ENCODE assay signal across 26 mouse cellular contexts in genomic region chr17:60267247-60268216, GRCm38 (mm10).
DNase-seq lines count a peak whose midpoint lies in the region; ATAC-seq lines count a peak whose summit lies in the region.
"Had no signal": no experiment of that assay in that cellular context is flagged by ENCODE, and none has a peak within 500 bp of the region (broad histone marks: within the 10 kb centered on the region; RNA-seq: fewer than 3 reads in every experiment).

No protein-coding gene starts in this region.

- WGBS in embryonic facial prominence, embryonic 11.5 days: 48% methylated on average over 12 of the region's 12 CpGs
- 51% methylated on average over 12 of the region's 12 CpGs for WGBS in embryonic facial prominence, embryonic 10.5 days
- WGBS in midbrain, embryonic 14.5 days: 75% methylated on average over 12 of the region's 12 CpGs
- 80% methylated on average over 12 of the region's 12 CpGs for WGBS in midbrain, embryonic 11.5 days
- 61% methylated on average over 12 of the region's 12 CpGs for WGBS in midbrain, embryonic 15.5 days

- no peak overlapping the region for H3K27ac ChIP-seq in embryonic facial prominence, embryonic 11.5 days (replicated peaks; ENCODE audit: low read depth, low read length)
- no peak overlapping the region for H3K27ac ChIP-seq in embryonic facial prominence, embryonic 10.5 days (replicated peaks)
- no peak overlapping the region for H3K27ac ChIP-seq in midbrain, embryonic 14.5 days (replicated peaks; ENCODE audit: low read depth, low read length)
- no peak overlapping the region for H3K27ac ChIP-seq in midbrain, embryonic 11.5 days (ENCODE audit: low read depth, low read length)
- H3K27ac ChIP-seq in midbrain, embryonic 15.5 days: no peak overlapping the region
- H3K27ac ChIP-seq: layer of hippocampus, adult 2 months; limb, embryonic 13.5 days; liver, embryonic 13.5 days; lung, embryonic 15.5 days; stomach, embryonic 15.5 days had no signal

- H3K4me1 ChIP-seq in embryonic facial prominence, embryonic 11.5 days (ENCODE audit: control insufficient read depth, insufficient read depth, low read length): no peaks in the 10 kb centered on the region
- 0 out of 2 replicates have a peak, but pooled peaks cover 5% of the 10 kb centered on the region for H3K4me1 ChIP-seq in embryonic facial prominence, embryonic 10.5 days
- no peaks in the 10 kb centered on the region for H3K4me1 ChIP-seq in midbrain, embryonic 14.5 days (ENCODE audit: control insufficient read depth, insufficient read depth, low read length)
- H3K4me1 ChIP-seq in midbrain, embryonic 11.5 days (ENCODE audit: control insufficient read depth, insufficient read depth, low read length): no peaks in the 10 kb centered on the region
- no peaks in the 10 kb centered on the region for H3K4me1 ChIP-seq in midbrain, embryonic 15.5 days
- H3K4me1 ChIP-seq: limb, embryonic 13.5 days; liver, embryonic 13.5 days; lung, embryonic 15.5 days; stomach, embryonic 15.5 days had no signal

- no peak overlapping the region for H3K4me2 ChIP-seq in embryonic facial prominence, embryonic 11.5 days (ENCODE audit: low read depth, low read length)
- H3K4me2 ChIP-seq in midbrain, embryonic 14.5 days (ENCODE audit: low read length): no peak overlapping the region
- no peak overlapping the region for H3K4me2 ChIP-seq in midbrain, embryonic 11.5 days
- no peak overlapping the region for H3K4me2 ChIP-seq in midbrain, embryonic 15.5 days
- H3K4me2 ChIP-seq: heart, embryonic 11.5 days; limb, embryonic 13.5 days; liver, embryonic 13.5 days; lung, embryonic 15.5 days; stomach, embryonic 15.5 days had no signal

- no peak overlapping the region for H3K9ac ChIP-seq in embryonic facial prominence, embryonic 11.5 days (replicated peaks; ENCODE audit: low read length)
- no peak overlapping the region for H3K9ac ChIP-seq in midbrain, embryonic 14.5 days (replicated peaks; ENCODE audit: low read length)
- no peak overlapping the region for H3K9ac ChIP-seq in midbrain, embryonic 11.5 days (ENCODE audit: low read length)
- no peak overlapping the region for H3K9ac ChIP-seq in midbrain, embryonic 15.5 days
- H3K9ac ChIP-seq: limb, embryonic 13.5 days; liver, embryonic 13.5 days; lung, embryonic 15.5 days; stomach, embryonic 15.5 days had no signal

- H3K36me3 ChIP-seq in embryonic facial prominence, embryonic 11.5 days (replicated peaks; ENCODE audit: control insufficient read depth, insufficient read depth, low read depth, low read length): no peaks in the 10 kb centered on the region
- no peaks in the 10 kb centered on the region for H3K36me3 ChIP-seq in embryonic facial prominence, embryonic 10.5 days (replicated peaks)
- H3K36me3 ChIP-seq in midbrain, embryonic 14.5 days (ENCODE audit: control insufficient read depth, insufficient read depth, low read length): no peaks in the 10 kb centered on the region
- no peaks in the 10 kb centered on the region for H3K36me3 ChIP-seq in midbrain, embryonic 11.5 days (ENCODE audit: control insufficient read depth, insufficient read depth, low read length)
- H3K36me3 ChIP-seq in midbrain, embryonic 15.5 days (replicated peaks): no peaks in the 10 kb centered on the region
- H3K36me3 ChIP-seq: limb, embryonic 13.5 days; liver, embryonic 13.5 days; lung, embryonic 15.5 days; stomach, embryonic 15.5 days had no signal

- H3K9me3 ChIP-seq in embryonic facial prominence, embryonic 11.5 days (replicated peaks; ENCODE audit: control insufficient read depth, low read length): no peaks in the 10 kb centered on the region
- no peaks in the 10 kb centered on the region for H3K9me3 ChIP-seq in embryonic facial prominence, embryonic 10.5 days
- no peaks in the 10 kb centered on the region for H3K9me3 ChIP-seq in midbrain, embryonic 14.5 days (ENCODE audit: control insufficient read depth, low read length)
- H3K9me3 ChIP-seq in midbrain, embryonic 11.5 days (ENCODE audit: control insufficient read depth, low read length): no peaks in the 10 kb centered on the region
- no peaks in the 10 kb centered on the region for H3K9me3 ChIP-seq in midbrain, embryonic 15.5 days
- H3K9me3 ChIP-seq: limb, embryonic 13.5 days; liver, embryonic 13.5 days; lung, embryonic 15.5 days; stomach, embryonic 15.5 days had no signal

- no peak overlapping the region for H3K4me3 ChIP-seq in embryonic facial prominence, embryonic 11.5 days (ENCODE audit: low read depth, low read length)
- no peak overlapping the region for H3K4me3 ChIP-seq in embryonic facial prominence, embryonic 10.5 days
- no peak overlapping the region for H3K4me3 ChIP-seq in midbrain, embryonic 14.5 days (replicated peaks; ENCODE audit: low read depth, low read length)
- no peak overlapping the region for H3K4me3 ChIP-seq in midbrain, embryonic 11.5 days (ENCODE audit: low read depth, low read length)
- no peak overlapping the region for H3K4me3 ChIP-seq in midbrain, embryonic 15.5 days
- H3K4me3 ChIP-seq: layer of hippocampus, adult 2 months; limb, embryonic 13.5 days; liver, embryonic 13.5 days; lung, embryonic 15.5 days; stomach, embryonic 15.5 days had no signal

- H3K27me3 ChIP-seq in embryonic facial prominence, embryonic 11.5 days (ENCODE audit: control insufficient read depth, insufficient read depth, low read length): no peaks in the 10 kb centered on the region
- H3K27me3 ChIP-seq in embryonic facial prominence, embryonic 10.5 days (replicated peaks; ENCODE audit: low read depth, poor library complexity, severe bottlenecking): no peaks in the 10 kb centered on the region
- H3K27me3 ChIP-seq in midbrain, embryonic 14.5 days (ENCODE audit: control insufficient read depth, insufficient read depth, low read length): no peaks in the 10 kb centered on the region
- no peaks in the 10 kb centered on the region for H3K27me3 ChIP-seq in midbrain, embryonic 11.5 days (ENCODE audit: control insufficient read depth, insufficient read depth, low read length)
- no peaks in the 10 kb centered on the region for H3K27me3 ChIP-seq in midbrain, embryonic 15.5 days (replicated peaks)
- H3K27me3 ChIP-seq: limb, embryonic 13.5 days; liver, embryonic 13.5 days; lung, embryonic 15.5 days; stomach, embryonic 15.5 days had no signal

- peak; percentile 11 for DNase-seq in embryonic facial prominence, embryonic 11.5 days (ENCODE audit: low spot score)
- no peak for DNase-seq in embryonic facial prominence, embryonic 10.5 days (ENCODE audit: low spot score)
- DNase-seq in midbrain, embryonic 14.5 days: peak; percentile 33
- DNase-seq in midbrain, embryonic 11.5 days (ENCODE audit: low spot score, missing footprints): no peak
- DNase-seq in thymus, postnatal 36 days: no peak
- DNase-seq in adrenal gland, postnatal 36 days: no peak
- DNase-seq: adrenal gland, postnatal 10 days; cerebellum, adult 11 months; cerebellum, postnatal 10 days; heart, postnatal 10 days; kidney, adult 18-20 months; kidney, postnatal 14 days; layer of hippocampus, postnatal 36 days; liver, embryonic 13.5 days; lung, postnatal 4 days; right cerebral cortex, postnatal 14 days; spleen, adult 18-20 months; thymus, adult 2 months had no signal

- no peak for ATAC-seq in embryonic facial prominence, embryonic 11.5 days (replicated peaks; ENCODE audit: insufficient number of reproducible peaks, low FRiP score, low TSS enrichment, low read depth)
- ATAC-seq in midbrain, embryonic 14.5 days (ENCODE audit: low FRiP score, low TSS enrichment): no peak
- no peak for ATAC-seq in midbrain, embryonic 11.5 days (ENCODE audit: low FRiP score)
- ATAC-seq in midbrain, embryonic 15.5 days (replicated peaks): peak; percentile 33; the same call in 1 of the 2 replicates
- ATAC-seq: activated CD4-positive, CD25-positive, alpha-beta regulatory T cell, adult 4 months; CD4-positive, CD25-positive, alpha-beta regulatory T cell, adult 4 months had no signal

Comparison
In these comparisons a context has a peak if more than half of its experiments do, and no peak if none do; other contexts are left out.
1. DNase-seq: peak in embryonic facial prominence, embryonic 11.5 days (single experiment) and midbrain, embryonic 14.5 days (single experiment); none in embryonic facial prominence, embryonic 10.5 days (single experiment), midbrain, embryonic 11.5 days (single experiment), thymus, postnatal 36 days (0 of 2) and adrenal gland, postnatal 36 days (0 of 2).